Mouse (Mus musculus) thymus, adult 2 months (tissue): ENCODE data around the gene Catsperd. TPM values are rescaled to one million over a fixed set of nuclear protein-coding genes. Genes with fewer than 3 reads are reported as not detected.
"Not testable (repeated sequence)": the region's sequence is repeated elsewhere in the genome, so short reads cannot be mapped to it uniquely, and the experiment has no call there.

Source experiments
- DNase-seq: peaks from one replicate; pipeline ENCODE4 v3.0.0; 2021
- H3K27ac ChIP-seq: fragments of 200-500 bp; 2 replicates; pipeline ENCODE4 v1.5.1; 2012; ENCODE audit warnings: low read length, control low read depth; ENCODE audit not compliant: control insufficient read depth, insufficient read depth
- H3K27me3 ChIP-seq: fragments of 200-500 bp; 2 replicates; pipeline ENCODE4 v1.6.1; 2012; ENCODE audit warnings: mild to moderate bottlenecking, low read length, moderate library complexity, mixed read lengths; ENCODE audit not compliant: control insufficient read depth, insufficient read depth
- H3K36me3 ChIP-seq: fragments of 200-500 bp; 2 replicates; pipeline ENCODE4 v1.6.1; 2012; ENCODE audit warnings: mild to moderate bottlenecking, low read length, moderate library complexity; ENCODE audit not compliant: control insufficient read depth, insufficient read depth
- H3K4me1 ChIP-seq: fragments of 200-500 bp; replicated peaks from 2 replicates; pipeline ENCODE4 v1.6.1; 2012; ENCODE audit warnings: low read length; ENCODE audit not compliant: control insufficient read depth, insufficient read depth
- H3K4me3 ChIP-seq: fragments of 200-500 bp; 2 replicates; pipeline ENCODE4 v1.5.1; 2012; ENCODE audit warnings: mild to moderate bottlenecking, low read length, control low read depth, moderate library complexity; ENCODE audit not compliant: control insufficient read depth, insufficient read depth
- CTCF ChIP-seq: fragments of 200-500 bp; IDR thresholded peaks from 2 replicates; pipeline ENCODE4 v1.5.1; 2012; ENCODE audit warnings: mild to moderate bottlenecking, control low read depth, low read length, moderate library complexity, borderline replicate concordance; ENCODE audit not compliant: control insufficient read depth, poor library complexity, insufficient read depth; ENCODE audit errors: extremely low read depth
- POLR2A ChIP-seq: fragments of 200-500 bp; IDR thresholded peaks from 2 replicates; pipeline ENCODE4 v1.6.1; 2012; ENCODE audit warnings: mild to moderate bottlenecking, low read length, control low read depth, moderate library complexity; ENCODE audit not compliant: control insufficient read depth, poor library complexity, insufficient read depth; ENCODE audit errors: extremely low read depth
- WGBS: fragments of 180-500 bp; shearing (Covaris S2); methylation state at CpG from one replicate; pipeline ENCODE4 v1.1.7; 2018; 5-methylcytosine and 5-hydroxymethylcytosine counted together
- polyA plus RNA-seq: library from polyadenylated mRNA; depleted of rRNA; stranded (reverse); fragments of >200 nt; gene quantifications from 2 replicates; pipeline ENCODE4 v1.2.3, GENCODE M21; 2012

Gene Catsperd
- polyA plus RNA-seq, 1 experiment = 0.51 TPM

GRCm38 (mm10) chr17:56617628-56618027 lies 10.3 kb upstream of the Catsperd start:
- no peak overlapping the region for H3K4me3 ChIP-seq
- no peak overlapping the region for H3K27ac ChIP-seq
- DNase-seq = no peak
- 95% methylated on average over 8 of the region's 8 CpGs for WGBS
- peaks cover 18% of the 10 kb centered on the region; the same call in 1 of the 2 replicates for H3K36me3 ChIP-seq
- TF ChIP-seq POLR2A (no peak), CTCF (no peak)
- H3K4me1 ChIP-seq = peaks cover 12% of the 10 kb centered on the region
- H3K27me3 ChIP-seq = no peaks in the 10 kb centered on the region

GRCm38 (mm10) chr17:56625495-56625894 lies 2.4 kb upstream of the Catsperd start:
- no peaks in the 10 kb centered on the region; the same call in 1 of the 2 replicates for H3K36me3 ChIP-seq
- no peak overlapping the region for H3K27ac ChIP-seq
- H3K4me3 ChIP-seq = no peak overlapping the region
- no peaks in the 10 kb centered on the region; the same call in 1 of the 2 replicates for H3K27me3 ChIP-seq
- peaks cover 19% of the 10 kb centered on the region for H3K4me1 ChIP-seq
- no peak for TF ChIP-seq POLR2A
- no peak for TF ChIP-seq CTCF
- 90% methylated on average over 3 of the region's 3 CpGs for WGBS
- DNase-seq = no peak

GRCm38 (mm10) chr17:56626260-56626659 lies 1.7 kb upstream of the Catsperd start:
- no peaks in the 10 kb centered on the region for H3K36me3 ChIP-seq

GRCm38 (mm10) chr17:56626754-56627470 lies 1.0 kb upstream of the Catsperd start, which contains the start of gene Lonp1:
Lonp1 (minus strand) TSS chr17:56626887.
- Histone ChIP-seq H3K36me3 (no peaks in the 10 kb centered on the region), H3K27me3 (no peaks in the 10 kb centered on the region; the same call in 1 of the 2 replicates), H3K27ac (no peak within 1 kb of the TSS), H3K4me1 (peaks cover 19% of the 10 kb centered on the region), H3K4me3 (peak within 1 kb of the TSS; percentile 93)
- DNase-seq = peak; percentile 96
- TF ChIP-seq CTCF = peak; percentile 37; the same call in 1 of the 2 replicates
- peak; percentile 68 for TF ChIP-seq POLR2A
- under 1% methylated on average over 51 of the region's 51 CpGs for WGBS

More at GRCm38 (mm10) chr17:56626260-56626659, 1.7 kb upstream of the Catsperd start:
- Histone ChIP-seq H3K27me3 (no peaks in the 10 kb centered on the region; the same call in 1 of the 2 replicates), H3K4me3 (peak overlapping the region; percentile 93), H3K27ac (no peak overlapping the region), H3K4me1 (peaks cover 19% of the 10 kb centered on the region)
- no peak for TF ChIP-seq CTCF
- TF ChIP-seq POLR2A = no peak
- no peak for DNase-seq
- WGBS = under 1% methylated on average over 32 of the region's 32 CpGs

GRCm38 (mm10) chr17:56629800-56630781 lies 2.1 kb downstream of the Catsperd start:
- 90% methylated on average over 27 of the region's 27 CpGs for WGBS
- not testable (repeated sequence) for H3K4me3 ChIP-seq, DNase-seq, H3K36me3 ChIP-seq, H3K27ac ChIP-seq, H3K27me3 ChIP-seq
- H3K4me1 ChIP-seq = peaks cover 19% of the 10 kb centered on the region

- no peak for DNase-seq
- no peak for TF ChIP-seq POLR2A
- no peak for TF ChIP-seq CTCF
- WGBS = 75% methylated on average over 4 of the region's 4 CpGs
- Histone ChIP-seq H3K36me3 (no peaks in the 10 kb centered on the region), H3K4me3 (no peak overlapping the region), H3K27ac (no peak overlapping the region), H3K27me3 (no peaks in the 10 kb centered on the region; the same call in 1 of the 2 replicates), H3K4me1 (peaks cover 12% of the 10 kb centered on the region)
Measured at GRCm38 (mm10) chr17:56631807-56632206, 3.9 kb downstream of the Catsperd start.
